Mouse (Mus musculus) intestine, embryonic 16.5 days (tissue): ENCODE measurements around the gene Nlrc3. TPM values are rescaled to one million over a fixed set of nuclear protein-coding genes. Genes with fewer than 3 reads are reported as not detected.

Experiments used
- ATAC-seq: fragments of 200-750 bp; cut with Nextera tagmentation; 2 replicates; pipeline ENCODE4 v1.8.0; 2017; ENCODE audit warnings: moderate TSS enrichment, moderate library complexity
- H3K27ac ChIP-seq: fragments of 300-500 bp; sonication (generic); 2 replicates; pipeline ENCODE4 v1.5.1; 2014; ENCODE audit warnings: mild to moderate bottlenecking, low read length
- H3K27me3 ChIP-seq: fragments of 300-500 bp; sonication (generic); replicated peaks from 2 replicates; pipeline ENCODE4 v1.6.1; 2014; ENCODE audit warnings: low read length, control low read depth, mixed read lengths; ENCODE audit not compliant: control insufficient read depth, insufficient read depth
- H3K36me3 ChIP-seq: fragments of 300-500 bp; sonication (generic); 2 replicates; pipeline ENCODE4 v1.6.1; 2014; ENCODE audit warnings: low read length, control low read depth; ENCODE audit not compliant: control insufficient read depth, insufficient read depth
- H3K4me1 ChIP-seq: fragments of 300-500 bp; sonication (generic); 2 replicates; pipeline ENCODE4 v1.6.1; 2014; ENCODE audit warnings: low read length, control low read depth, mixed read lengths; ENCODE audit not compliant: control insufficient read depth, insufficient read depth
- H3K4me2 ChIP-seq: fragments of 300-500 bp; sonication (generic); 2 replicates; pipeline ENCODE4 v1.6.1; 2014; ENCODE audit warnings: low read depth, low read length, control low read depth
- H3K4me3 ChIP-seq: fragments of 300-500 bp; sonication (generic); 2 replicates; pipeline ENCODE4 v1.5.1; 2014; ENCODE audit warnings: mild to moderate bottlenecking, low read length
- H3K9ac ChIP-seq: fragments of 300-500 bp; sonication (generic); 2 replicates; pipeline ENCODE4 v1.6.1; 2014; ENCODE audit warnings: low read depth, low read length
- H3K9me3 ChIP-seq: fragments of 300-500 bp; sonication (generic); 2 replicates; pipeline ENCODE4 v1.6.1; 2016; ENCODE audit warnings: low read length, control low read depth; ENCODE audit not compliant: control insufficient read depth
- WGBS: fragments of 180-500 bp; shearing (Covaris S2); extraction: QIAGEN DNeasy Blood & Tissue Kit; methylation state at CpG from one replicate; pipeline ENCODE4 v1.1.7; 2014; 5-methylcytosine and 5-hydroxymethylcytosine counted together
- microRNA-seq: library from miRNA; unstranded; fragments of <30 nt; microRNA quantifications from one replicate; pipeline ENCODE4, GENCODE M21; 2016
- polyA plus RNA-seq: library from polyadenylated mRNA; unstranded; fragments of >200 nt; fragmentation: Nextera tagmentation; extraction: Ambion mirVana; gene quantifications from 2 replicates; pipeline ENCODE4 v1.2.1, GENCODE M21; 2015

Nlrc3 gene
- polyA plus RNA-seq, 1 experiment from 2014 or later, result 1.2 TPM

GRCm38 (mm10) chr16:3907471-3907870, 69.0 kb downstream of the Nlrc3 start:
- Histone ChIP-seq H3K4me1 (peaks cover 4% of the 10 kb centered on the region; the same call in 1 of the 2 replicates), H3K27me3 (no peaks in the 10 kb centered on the region), H3K27ac (no peak overlapping the region), H3K9me3 (no peaks in the 10 kb centered on the region), H3K36me3 (peaks cover 6% of the 10 kb centered on the region), H3K9ac (no peak overlapping the region), H3K4me2 (no peak overlapping the region), H3K4me3 (no peak overlapping the region)
- 73% methylated on average over 2 of the region's 2 CpGs for WGBS
- no peak for ATAC-seq

- peak overlapping the region; percentile 64 for H3K27ac ChIP-seq
- peaks cover 4% of the 10 kb centered on the region; the same call in 1 of the 2 replicates for H3K4me1 ChIP-seq
- peak; percentile 79 for ATAC-seq
- H3K4me2 ChIP-seq, result no peak overlapping the region
- 70% methylated on average over 1 of the region's 1 CpGs for WGBS
- no peak overlapping the region for H3K4me3 ChIP-seq
- no peaks in the 10 kb centered on the region for H3K27me3 ChIP-seq
- no peak overlapping the region for H3K9ac ChIP-seq
- H3K36me3 ChIP-seq, result no peaks in the 10 kb centered on the region
- no peaks in the 10 kb centered on the region for H3K9me3 ChIP-seq
These were observed 79.9 kb downstream of the Nlrc3 start for GRCm38 (mm10) chr16:3896553-3896952.

GRCm38 (mm10) chr16:3896046-3896445, 80.4 kb downstream of the Nlrc3 start:
- Histone ChIP-seq H3K4me1 (peaks cover 4% of the 10 kb centered on the region; the same call in 1 of the 2 replicates), H3K9ac (no peak overlapping the region), H3K4me3 (no peak overlapping the region), H3K4me2 (no peak overlapping the region), H3K9me3 (no peaks in the 10 kb centered on the region), H3K36me3 (no peaks in the 10 kb centered on the region), H3K27me3 (no peaks in the 10 kb centered on the region), H3K27ac (peak overlapping the region; percentile 64)
- WGBS, result 80% methylated on average over 6 of the region's 6 CpGs
- no peak for ATAC-seq

GRCm38 (mm10) chr16:3895173-3895792, 81.1 kb downstream of the Nlrc3 start:
- H3K9ac ChIP-seq, result no peak overlapping the region; the same call in 1 of the 2 replicates
- H3K27ac ChIP-seq, result peak overlapping the region; percentile 82
- peak overlapping the region; percentile 37 for H3K4me2 ChIP-seq
- 71% methylated on average over 9 of the region's 9 CpGs for WGBS
- no peaks in the 10 kb centered on the region for H3K36me3 ChIP-seq
- no peaks in the 10 kb centered on the region for H3K27me3 ChIP-seq
- peak overlapping the region; percentile 7; the same call in 1 of the 2 replicates for H3K4me3 ChIP-seq
- H3K9me3 ChIP-seq, result no peaks in the 10 kb centered on the region
- peaks cover 4% of the 10 kb centered on the region; the same call in 1 of the 2 replicates for H3K4me1 ChIP-seq
- ATAC-seq, result peak; percentile 89

Small RNA genes within 50 kb of the gene (microRNA-seq; reads per million reads assigned to microRNA genes)
- not detected for gene Gm23493

Other genes with a start within 250 kb of the Nlrc3 start
- gene Zfp263, start 232.5 kb downstream of the Nlrc3 start, polyA plus RNA-seq, result 35.3 and 35.8 TPM in 2 replicates
- gene Olfr15, start 145.8 kb downstream of the Nlrc3 start, polyA plus RNA-seq, result not detected in 2 replicates
- 0.65 and 0.82 TPM in 2 replicates for gene Zfp174, start 129.4 kb downstream of the Nlrc3 start, polyA plus RNA-seq
- 43.3 and 44.1 TPM in 2 replicates for gene Naa60, start 104.3 kb downstream of the Nlrc3 start, polyA plus RNA-seq
- gene Zfp597, start 92.1 kb downstream of the Nlrc3 start, polyA plus RNA-seq, result 3.6 and 4.3 TPM in 2 replicates
- gene Gm20695, start 92.0 kb downstream of the Nlrc3 start, polyA plus RNA-seq, result 0.32 and 0.95 TPM in 2 replicates
- gene 1700037C18Rik, start 67.9 kb downstream of the Nlrc3 start, polyA plus RNA-seq, result 5.3 and 7.1 TPM in 2 replicates
- gene Cluap1, start 67.8 kb downstream of the Nlrc3 start, polyA plus RNA-seq, result 16.2 and 16.6 TPM in 2 replicates
- gene Slx4, start 27.1 kb upstream of the Nlrc3 start, polyA plus RNA-seq, result 10.5 and 11.3 TPM in 2 replicates
- 4.3 and 4.5 TPM in 2 replicates for gene Dnase1, start 60.3 kb upstream of the Nlrc3 start, polyA plus RNA-seq
- 128 and 131 TPM in 2 replicates for gene Trap1, start 101.2 kb upstream of the Nlrc3 start, polyA plus RNA-seq
- 18.4 and 19.3 TPM in 2 replicates for gene Crebbp, start 237.4 kb upstream of the Nlrc3 start, polyA plus RNA-seq